Mouse (Mus musculus) G1E (cell line): ENCODE data around the gene Zfp362.

Experiments
- CTCF ChIP-seq: IDR thresholded peaks from 2 replicates; pipeline ENCODE4 v1.5.1; 2012; ENCODE audit warnings: low read depth, low read length, inconsistent platforms, mixed read lengths
- GATA1 ChIP-seq: IDR thresholded peaks from 2 replicates; pipeline ENCODE4 v1.6.1; 2012; ENCODE audit warnings: borderline replicate concordance, low read length, inconsistent platforms, mixed read lengths
- POLR2AphosphoS5 ChIP-seq: IDR thresholded peaks from 2 replicates; pipeline ENCODE4 v1.6.1; 2012; ENCODE audit warnings: low read depth, low read length, inconsistent platforms; ENCODE audit not compliant: insufficient replicate concordance
- TAL1 ChIP-seq: conservative IDR thresholded peaks from 2 replicates; pipeline ENCODE4 v1.6.1; 2012; ENCODE audit warnings: low read depth, low read length, inconsistent platforms, mixed read lengths

GRCm38 (mm10) chr4:128755900-128756299 is 49.9 kb downstream of the Zfp362 start:
- TF ChIP-seq CTCF (no peak), GATA1 (no peak), POLR2AphosphoS5 (no peak), TAL1 (no peak)
